In the genomic region with DNA sequence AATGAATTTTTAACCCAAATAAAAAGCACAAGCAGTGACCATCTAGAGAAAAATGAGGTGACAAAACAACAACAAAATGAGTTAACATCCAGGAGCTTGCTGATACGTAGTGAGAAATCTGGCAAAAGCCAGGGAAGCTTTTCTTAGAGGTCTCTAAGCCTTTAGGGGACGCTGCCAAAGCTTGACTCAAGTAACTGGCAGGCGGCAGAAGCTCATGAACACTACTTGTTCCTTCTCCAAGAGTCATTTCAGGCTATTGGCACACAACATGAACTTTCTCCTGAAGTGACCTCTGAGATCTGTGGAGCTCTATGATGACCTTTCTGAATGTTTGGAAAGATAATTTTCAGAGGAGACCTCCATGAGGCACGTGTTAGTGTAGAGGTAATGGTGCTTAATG, we compare ENCODE assay signal across 19 mouse cellular contexts.
A peak's percentile ranks its signal among the peaks of the same experiment; 100 is the strongest.
DNase-seq lines count a peak whose midpoint lies in the region; ATAC-seq lines count a peak whose summit lies in the region.
"Had no signal": no experiment of that assay in that cellular context is flagged by ENCODE, and none has a peak within 500 bp of the region (broad histone marks: within the 10 kb centered on the region; RNA-seq: fewer than 3 reads in every experiment).

No protein-coding gene starts in this region.

- H3K27ac ChIP-seq in heart, embryonic 12.5 days (ENCODE audit: poor library complexity, severe bottlenecking) = no peak overlapping the region
- H3K27ac ChIP-seq: embryonic facial prominence, embryonic 10.5 days; kidney, embryonic 15.5 days; layer of hippocampus, adult 2 months; neural tube, embryonic 15.5 days had no signal

- no peaks in the 10 kb centered on the region for H3K9me3 ChIP-seq in heart, embryonic 12.5 days (replicated peaks)
- H3K9me3 ChIP-seq: embryonic facial prominence, embryonic 10.5 days; kidney, embryonic 15.5 days; neural tube, embryonic 15.5 days had no signal

- peak; percentile 54 to 73 for DNase-seq in heart, adult 18-20 months
- DNase-seq in gastrocnemius, adult 18-20 months (ENCODE audit: low spot score) = peak; percentile 73
- DNase-seq in gastrocnemius, postnatal 10 days = peak; percentile 29
- peak; percentile 7 for DNase-seq in heart, postnatal 4 days
- no peak for DNase-seq in T-cell, adult 2 months (ENCODE audit: low spot score)
- DNase-seq in thymus, postnatal 0 days (ENCODE audit: low spot score) = no peak
- DNase-seq: cerebellum, adult 8-10 months; lung, embryonic 14.5 days; right cerebral cortex, postnatal 4 days; thymus, adult 18-20 months had no signal

- WGBS in heart, embryonic 12.5 days = 63% methylated on average over 4 of the region's 4 CpGs

- no peak overlapping the region for H3K9ac ChIP-seq in heart, embryonic 12.5 days
- H3K9ac ChIP-seq: kidney, embryonic 15.5 days; lung, embryonic 14.5 days; neural tube, embryonic 15.5 days had no signal

- no peak overlapping the region for H3K4me2 ChIP-seq in heart, embryonic 12.5 days
- H3K4me2 ChIP-seq: kidney, embryonic 15.5 days; lung, embryonic 14.5 days; neural tube, embryonic 15.5 days had no signal

- no peaks in the 10 kb centered on the region for H3K36me3 ChIP-seq in heart, embryonic 12.5 days
- H3K36me3 ChIP-seq: embryonic facial prominence, embryonic 10.5 days; kidney, embryonic 15.5 days; neural tube, embryonic 15.5 days had no signal

- H3K4me1 ChIP-seq in heart, embryonic 12.5 days (replicated peaks) = no peaks in the 10 kb centered on the region
- H3K4me1 ChIP-seq: embryonic facial prominence, embryonic 10.5 days; kidney, embryonic 15.5 days; neural tube, embryonic 15.5 days had no signal

- H3K27me3 ChIP-seq in heart, embryonic 12.5 days (replicated peaks) = no peaks in the 10 kb centered on the region
- H3K27me3 ChIP-seq: kidney, embryonic 15.5 days; neural tube, embryonic 15.5 days had no signal

- no peak for ATAC-seq in heart, embryonic 12.5 days (ENCODE audit: insufficient number of reproducible peaks, low FRiP score)
- ATAC-seq: CD4-positive, CD25-positive, alpha-beta regulatory T cell, adult 4 months; forebrain, embryonic 16.5 days; inflammation-experienced regulatory T-cells, adult 6 months had no signal

- H3K4me3 ChIP-seq in heart, embryonic 12.5 days = no peak overlapping the region
- H3K4me3 ChIP-seq: embryonic facial prominence, embryonic 10.5 days; erythroblast, embryonic 14.5 days; kidney, embryonic 15.5 days; layer of hippocampus, adult 2 months; neural tube, embryonic 15.5 days had no signal

Comparison
In these comparisons a context has a peak if more than half of its experiments do, and no peak if none do; other contexts are left out.
1. DNase-seq: peak in heart, adult 18-20 months (2 of 2), gastrocnemius, adult 18-20 months (single experiment), gastrocnemius, postnatal 10 days (single experiment) and heart, postnatal 4 days (single experiment); none in T-cell, adult 2 months (single experiment) and thymus, postnatal 0 days (single experiment).